Mouse (Mus musculus) hindbrain, embryonic 13.5 days (tissue): Measurements from ENCODE around the gene E2f4. TPM values are rescaled to one million over a fixed set of nuclear protein-coding genes. Genes with fewer than 3 reads are reported as not detected.

Source experiments
- ATAC-seq: fragments of 200-750 bp; cut with Nextera tagmentation; 2 replicates; pipeline ENCODE4 v1.8.0; 2017; ENCODE audit warnings: moderate TSS enrichment; ENCODE audit not compliant: low FRiP score
- H3K27ac ChIP-seq: fragments of 300-500 bp; sonication (generic); 2 replicates; pipeline ENCODE4 v1.5.1; 2015; ENCODE audit warnings: inconsistent platforms, mild to moderate bottlenecking, moderate library complexity
- H3K27me3 ChIP-seq: fragments of 300-500 bp; sonication (generic); 2 replicates; pipeline ENCODE4 v1.6.1; 2015; ENCODE audit warnings: mild to moderate bottlenecking, inconsistent platforms
- H3K36me3 ChIP-seq: fragments of 300-500 bp; sonication (generic); 2 replicates; pipeline ENCODE4 v1.6.1; 2015; ENCODE audit warnings: mild to moderate bottlenecking, inconsistent platforms
- H3K4me1 ChIP-seq: fragments of 300-500 bp; sonication (generic); replicated peaks from 2 replicates; pipeline ENCODE4 v1.6.1; 2015; ENCODE audit warnings: inconsistent platforms
- H3K4me2 ChIP-seq: fragments of 300-500 bp; sonication (generic); 2 replicates; pipeline ENCODE4 v1.6.1; 2015; ENCODE audit warnings: inconsistent platforms, mild to moderate bottlenecking, moderate library complexity
- H3K4me3 ChIP-seq: fragments of 300-500 bp; sonication (generic); 2 replicates; pipeline ENCODE4 v1.5.1; 2015; ENCODE audit warnings: mild to moderate bottlenecking, inconsistent platforms
- H3K9ac ChIP-seq: fragments of 300-500 bp; sonication (generic); 2 replicates; pipeline ENCODE4 v1.6.1; 2015; ENCODE audit warnings: mild to moderate bottlenecking, inconsistent platforms
- H3K9me3 ChIP-seq: fragments of 300-500 bp; sonication (generic); 2 replicates; pipeline ENCODE4 v1.6.1; 2016; ENCODE audit warnings: inconsistent platforms
- WGBS: fragments of 180-500 bp; shearing (Covaris S2); methylation state at CpG from one replicate; pipeline ENCODE4 v1.1.7; 2015; 5-methylcytosine and 5-hydroxymethylcytosine counted together
- polyA plus RNA-seq: library from polyadenylated mRNA; unstranded; fragments of >200 nt; fragmentation: Nextera tagmentation; extraction: Ambion mirVana; gene quantifications from 2 replicates; pipeline ENCODE4 v1.2.1, GENCODE M21; 2015

The E2f4 gene
- polyA plus RNA-seq, 1 experiment from 2014 or later = 45.6 TPM

- H3K4me1 ChIP-seq = peaks cover 28% of the 10 kb centered on the region
Observed at GRCm38 (mm10) chr8:105261326-105261980, 36.0 kb upstream of the E2f4 start.

GRCm38 (mm10) chr8:105263244-105263912 is 34.1 kb upstream of the E2f4 start:
- Histone ChIP-seq H3K27ac (no peak overlapping the region), H3K9me3 (peaks cover 5% of the 10 kb centered on the region; the same call in 1 of the 2 replicates), H3K36me3 (no peaks in the 10 kb centered on the region), H3K9ac (no peak overlapping the region), H3K27me3 (peaks cover 96% of the 10 kb centered on the region), H3K4me3 (peak overlapping the region; percentile 55; the same call in 1 of the 2 replicates), H3K4me2 (no peak overlapping the region), H3K4me1 (peaks cover 37% of the 10 kb centered on the region)
- ATAC-seq = no peak
- 40% methylated on average over 16 of the region's 16 CpGs for WGBS

More at GRCm38 (mm10) chr8:105261326-105261980, 36.0 kb upstream of the E2f4 start:
- H3K4me2 ChIP-seq = no peak overlapping the region
- no peaks in the 10 kb centered on the region for H3K36me3 ChIP-seq
- no peak for ATAC-seq
- no peak overlapping the region for H3K9ac ChIP-seq
- H3K27me3 ChIP-seq = peaks cover 94% of the 10 kb centered on the region
- H3K27ac ChIP-seq = no peak overlapping the region
- 81% methylated on average over 12 of the region's 12 CpGs for WGBS
- H3K4me3 ChIP-seq = no peak overlapping the region
- H3K9me3 ChIP-seq = peaks cover 4% of the 10 kb centered on the region; the same call in 1 of the 2 replicates

- H3K9me3 ChIP-seq = peaks cover 5% of the 10 kb centered on the region; the same call in 1 of the 2 replicates
- H3K4me2 ChIP-seq = peak within 1 kb of the TSS; percentile 76
- no peak for ATAC-seq
- peak within 1 kb of the TSS; percentile 76 for H3K9ac ChIP-seq
- peak within 1 kb of the TSS; percentile 55 for H3K4me3 ChIP-seq
- no peaks in the 10 kb centered on the region for H3K36me3 ChIP-seq
- WGBS = 2% methylated on average over 54 of the region's 54 CpGs
- peaks cover 96% of the 10 kb centered on the region for H3K27me3 ChIP-seq
- H3K27ac ChIP-seq = no peak within 1 kb of the TSS
- peaks cover 37% of the 10 kb centered on the region for H3K4me1 ChIP-seq
Observed at GRCm38 (mm10) chr8:105264024-105264982, 33.2 kb upstream of the E2f4 start, which contains the start of the genes Tradd and Fbxl8. Gene Tradd (minus strand): TSS chr8:105264609. Gene Fbxl8 (plus strand): TSS chr8:105264648.

- Histone ChIP-seq H3K4me2 (peak overlapping the region; percentile 76), H3K9ac (no peak overlapping the region; the same call in 1 of the 2 replicates), H3K4me1 (peaks cover 37% of the 10 kb centered on the region), H3K4me3 (peak overlapping the region; percentile 55), H3K9me3 (peaks cover 5% of the 10 kb centered on the region; the same call in 1 of the 2 replicates), H3K36me3 (no peaks in the 10 kb centered on the region), H3K27me3 (peaks cover 96% of the 10 kb centered on the region), H3K27ac (no peak overlapping the region)
- no peak for ATAC-seq
- 11% methylated on average over 10 of the region's 10 CpGs for WGBS
Observed at GRCm38 (mm10) chr8:105265128-105265527, 32.3 kb upstream of the E2f4 start.

GRCm38 (mm10) chr8:105266775-105267174 is 30.7 kb upstream of the E2f4 start:
- Histone ChIP-seq H3K4me3 (no peak overlapping the region), H3K27ac (no peak overlapping the region), H3K27me3 (peaks cover 96% of the 10 kb centered on the region), H3K9ac (no peak overlapping the region), H3K4me1 (peaks cover 46% of the 10 kb centered on the region), H3K36me3 (no peaks in the 10 kb centered on the region), H3K4me2 (no peak overlapping the region), H3K9me3 (peaks cover 5% of the 10 kb centered on the region; the same call in 1 of the 2 replicates)
- no peak for ATAC-seq
- 10% methylated on average over 13 of the region's 13 CpGs for WGBS

- ATAC-seq = peak; percentile 88
- Histone ChIP-seq H3K27ac (peak overlapping the region; percentile 64), H3K9me3 (peaks cover 5% of the 10 kb centered on the region; the same call in 1 of the 2 replicates), H3K36me3 (no peaks in the 10 kb centered on the region), H3K27me3 (peaks cover 99% of the 10 kb centered on the region), H3K4me2 (peak overlapping the region; percentile 72), H3K4me1 (peaks cover 46% of the 10 kb centered on the region), H3K9ac (peak overlapping the region; percentile 65), H3K4me3 (peak overlapping the region; percentile 51)
- WGBS = under 1% methylated on average over 65 of the region's 65 CpGs
Observed at GRCm38 (mm10) chr8:105268342-105269074, 29.0 kb upstream of the E2f4 start.

GRCm38 (mm10) chr8:105269075-105269458 is 28.4 kb upstream of the E2f4 start:
- Histone ChIP-seq H3K9me3 (peaks cover 5% of the 10 kb centered on the region; the same call in 1 of the 2 replicates), H3K4me1 (peaks cover 44% of the 10 kb centered on the region), H3K27ac (no peak overlapping the region; the same call in none of the 2 replicates), H3K4me2 (peak overlapping the region; percentile 72), H3K4me3 (peak overlapping the region; percentile 51), H3K36me3 (no peaks in the 10 kb centered on the region), H3K9ac (peak overlapping the region; percentile 65), H3K27me3 (peaks cover 99% of the 10 kb centered on the region)
- 1% methylated on average over 10 of the region's 10 CpGs for WGBS
- peak; percentile 47 for ATAC-seq

- H3K4me3 ChIP-seq = peak within 1 kb of the TSS; percentile 51
- H3K4me1 ChIP-seq = peaks cover 41% of the 10 kb centered on the region
- H3K4me2 ChIP-seq = peak within 1 kb of the TSS; percentile 72
- H3K9me3 ChIP-seq = peaks cover 5% of the 10 kb centered on the region; the same call in 1 of the 2 replicates
- under 1% methylated on average over 42 of the region's 42 CpGs for WGBS
- no peaks in the 10 kb centered on the region for H3K36me3 ChIP-seq
- H3K27ac ChIP-seq = peak within 1 kb of the TSS; percentile 64
- H3K9ac ChIP-seq = peak within 1 kb of the TSS; percentile 65
- no peak for ATAC-seq
- peaks cover 99% of the 10 kb centered on the region for H3K27me3 ChIP-seq
Observed at GRCm38 (mm10) chr8:105269461-105269947, 28.0 kb upstream of the E2f4 start, which contains the start of gene Hsf4. Gene Hsf4 (plus strand): TSS chr8:105269801.

GRCm38 (mm10) chr8:105270101-105270915 is 27.2 kb upstream of the E2f4 start:
- H3K9ac ChIP-seq = peak overlapping the region; percentile 65
- H3K4me2 ChIP-seq = peak overlapping the region; percentile 72
- 3% methylated on average over 39 of the region's 39 CpGs for whole genome bisulfite sequencing

GRCm38 (mm10) chr8:105270916-105271186 is 26.6 kb upstream of the E2f4 start:
- peaks cover 99% of the 10 kb centered on the region for H3K27me3 ChIP-seq
- H3K36me3 ChIP-seq = no peaks in the 10 kb centered on the region
- WGBS = 2% methylated on average over 11 of the region's 11 CpGs
- peak overlapping the region; percentile 72; the same call in 1 of the 2 replicates for H3K4me2 ChIP-seq
- ATAC-seq = no peak
- no peak overlapping the region for H3K27ac ChIP-seq
- H3K4me1 ChIP-seq = peaks cover 41% of the 10 kb centered on the region
- peaks cover 5% of the 10 kb centered on the region; the same call in 1 of the 2 replicates for H3K9me3 ChIP-seq
- peak overlapping the region; percentile 51 for H3K4me3 ChIP-seq
- H3K9ac ChIP-seq = peak overlapping the region; percentile 24

More at GRCm38 (mm10) chr8:105270101-105270915, 27.2 kb upstream of the E2f4 start:
- no peak overlapping the region for H3K27ac ChIP-seq
- peaks cover 36% of the 10 kb centered on the region for H3K4me1 ChIP-seq
- ATAC-seq = no peak
- peak overlapping the region; percentile 51 for H3K4me3 ChIP-seq
- peaks cover 99% of the 10 kb centered on the region for H3K27me3 ChIP-seq
- peaks cover 5% of the 10 kb centered on the region; the same call in 1 of the 2 replicates for H3K9me3 ChIP-seq
- no peaks in the 10 kb centered on the region for H3K36me3 ChIP-seq
